Mouse (Mus musculus): ENCODE measurements around the gene Mul1.
A peak's percentile ranks its signal among the peaks of the same experiment; 100 is the strongest.

The Mul1 gene

DNA sequence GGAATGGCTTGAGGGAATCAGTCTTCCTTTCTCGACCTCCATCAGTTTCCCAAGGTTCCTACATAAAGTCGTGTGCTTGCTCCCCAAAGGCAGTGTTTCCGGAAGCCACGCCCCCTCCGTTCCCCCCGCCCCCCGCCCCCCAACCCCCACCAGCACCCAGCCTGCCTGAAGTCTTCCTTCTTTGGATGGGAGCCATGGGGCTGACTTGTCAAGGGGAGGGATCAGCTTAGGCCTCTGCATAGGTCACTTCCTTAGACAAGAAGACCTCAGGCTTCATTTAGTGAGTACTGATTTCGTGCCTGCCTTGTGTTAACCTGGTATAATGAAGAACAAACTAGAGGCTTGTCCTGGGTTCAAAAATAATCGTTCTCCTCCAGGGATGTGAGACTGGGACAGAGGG lies 26.4 kb downstream of the Mul1 start:
- no peak for DNase-seq (ENCODE audit: low spot score)

DNA sequence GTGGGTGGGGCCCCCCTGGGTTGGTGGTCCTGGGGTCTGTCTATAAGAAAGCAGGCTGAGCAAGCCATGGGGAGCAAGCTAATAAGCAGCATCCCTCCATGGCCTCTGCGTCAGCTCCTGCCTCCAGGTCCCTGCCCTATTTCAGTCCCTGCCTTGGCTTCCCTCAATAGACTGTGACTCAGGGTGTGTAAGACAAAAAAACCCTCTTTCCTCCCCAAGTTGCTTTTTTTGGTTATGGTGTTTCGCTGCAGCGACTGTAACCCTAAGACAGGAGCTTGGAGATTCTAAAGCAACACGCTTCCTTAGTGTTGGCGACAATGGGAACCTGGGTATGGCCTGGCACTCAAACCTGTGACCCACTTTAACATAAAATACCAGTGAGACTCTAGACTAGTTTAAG lies 27.0 kb downstream of the Mul1 start:
- no peak for DNase-seq (ENCODE audit: low spot score)

DNA sequence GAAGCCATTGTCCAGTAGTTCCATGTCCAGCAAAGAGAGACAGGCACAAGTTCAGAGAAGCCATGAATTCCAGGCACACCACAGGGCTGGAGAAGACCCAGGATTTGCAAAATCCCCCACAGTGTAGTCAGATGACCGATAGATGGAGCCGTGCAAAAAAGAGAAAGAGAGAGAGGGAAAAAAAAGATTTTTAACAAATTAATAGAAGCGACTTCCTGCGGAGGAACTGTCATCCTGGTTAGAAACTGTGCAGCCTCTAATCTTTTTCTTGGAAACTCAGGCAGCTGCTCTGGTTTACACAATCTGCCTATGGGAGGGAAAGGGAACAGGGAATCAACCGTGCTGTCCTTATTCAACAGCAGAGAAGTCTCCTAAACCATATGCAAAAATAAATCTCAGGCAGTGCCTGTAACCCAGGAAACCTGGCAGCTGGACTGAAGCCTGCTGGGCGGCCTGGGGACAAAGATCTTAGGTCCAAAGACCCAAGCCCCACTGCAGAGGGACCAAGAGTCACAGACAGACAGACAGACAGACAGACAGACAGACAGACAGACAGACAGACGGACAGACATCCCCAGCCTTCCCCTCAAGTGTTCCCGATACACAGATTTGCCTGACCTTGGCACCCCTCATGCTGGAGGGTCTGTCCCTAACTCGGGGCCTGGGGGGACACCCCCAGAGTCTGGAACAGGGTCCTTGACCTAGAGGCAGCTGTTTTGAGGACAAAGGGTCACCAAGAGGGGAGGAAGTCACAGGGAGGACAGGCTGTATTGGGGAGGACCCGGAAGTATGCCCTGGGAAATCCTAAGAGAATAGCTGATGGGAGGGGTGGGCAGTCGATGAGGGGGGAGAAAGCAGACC lies 28.7 kb downstream of the Mul1 start:
- peak; percentile 67 for DNase-seq (ENCODE audit: low spot score)

DNA sequence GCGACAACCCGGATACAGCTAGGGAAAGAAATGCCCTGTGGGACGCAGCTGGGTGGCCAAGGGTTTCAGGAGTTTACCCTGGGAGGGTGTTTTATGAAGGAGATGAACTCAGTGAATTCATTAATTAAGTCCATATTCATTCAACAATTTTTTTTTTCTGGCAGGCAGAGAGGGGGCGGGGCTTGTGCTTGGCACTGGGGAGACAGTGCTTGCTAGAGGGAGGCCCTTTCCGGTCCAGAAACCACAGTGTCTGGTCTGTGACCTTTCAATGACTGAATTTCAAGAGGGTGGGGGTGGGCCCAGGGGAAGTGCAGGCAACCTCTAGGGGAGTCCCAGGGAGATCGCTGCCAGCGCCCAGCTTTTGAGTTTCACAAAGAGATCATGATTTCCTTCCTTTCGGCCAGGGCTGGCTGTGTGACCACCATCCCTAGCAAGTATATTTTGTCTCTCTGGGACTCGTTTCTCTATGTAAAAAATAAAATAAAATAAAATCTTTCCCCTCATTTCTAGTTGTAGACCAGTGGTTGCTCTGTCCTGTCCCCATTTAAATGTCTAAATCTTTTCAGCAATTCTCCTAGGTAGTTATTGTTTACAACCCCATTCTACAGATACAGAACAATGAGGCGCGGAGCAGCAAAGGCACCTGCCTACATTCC lies 29.5 kb downstream of the Mul1 start:
- peak; percentile 73 for DNase-seq (ENCODE audit: low spot score)

DNA sequence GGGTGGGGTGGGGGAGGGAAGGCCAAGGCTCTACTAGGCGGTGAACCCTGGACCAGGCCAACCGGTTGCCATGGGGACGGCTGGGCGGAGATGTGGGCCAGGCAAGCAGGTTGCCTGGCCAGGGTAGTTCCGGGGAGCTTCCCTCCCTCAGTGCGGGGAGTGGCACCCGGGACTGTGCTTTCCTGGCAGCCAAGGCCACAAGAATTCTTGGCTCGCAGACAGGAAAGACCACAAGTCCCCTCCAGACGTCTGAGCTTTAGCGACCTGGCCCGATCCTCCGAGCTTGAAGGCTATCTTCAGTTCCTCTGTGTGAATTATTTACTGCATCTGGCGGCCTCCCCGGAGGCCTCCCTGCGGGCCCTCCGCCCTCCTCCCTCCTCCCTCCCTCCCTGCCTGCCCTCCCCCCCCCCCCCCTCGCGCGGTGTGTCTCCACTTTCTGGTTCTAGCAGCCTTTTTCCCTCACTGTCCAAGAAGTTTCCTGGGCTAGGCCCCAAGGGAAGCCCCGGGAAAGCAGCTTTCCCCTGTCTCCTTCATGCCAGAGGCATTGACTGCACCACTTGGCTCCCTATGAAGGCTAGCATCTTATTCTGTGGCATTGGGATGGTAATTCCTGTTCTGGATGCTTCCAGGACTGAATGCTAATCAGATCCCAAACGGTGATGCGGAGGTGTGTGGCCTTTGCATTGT lies 30.3 kb downstream of the Mul1 start:
- DNase-seq (ENCODE audit: low spot score), result peak; percentile 75

DNA sequence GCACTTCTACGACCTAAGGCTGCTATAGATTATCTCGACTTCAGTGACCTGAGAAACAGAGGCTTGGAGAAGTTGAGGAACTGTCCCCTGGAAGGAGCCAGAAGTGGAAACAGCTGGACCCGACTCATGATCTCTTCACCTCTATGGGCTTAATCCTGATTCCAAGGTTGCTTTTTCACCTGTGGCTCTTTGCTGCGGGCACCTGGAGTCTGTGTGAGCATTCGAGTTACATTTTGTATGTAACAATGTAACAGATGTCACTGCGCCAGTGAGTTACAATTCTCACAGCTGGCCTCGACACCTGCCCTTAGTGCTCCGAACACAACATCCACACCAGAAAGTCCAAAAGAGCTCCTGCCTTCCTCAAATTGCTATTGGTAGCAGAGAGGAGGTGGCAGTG lies 31.0 kb downstream of the Mul1 start:
- DNase-seq (ENCODE audit: low spot score), result no peak

DNA sequence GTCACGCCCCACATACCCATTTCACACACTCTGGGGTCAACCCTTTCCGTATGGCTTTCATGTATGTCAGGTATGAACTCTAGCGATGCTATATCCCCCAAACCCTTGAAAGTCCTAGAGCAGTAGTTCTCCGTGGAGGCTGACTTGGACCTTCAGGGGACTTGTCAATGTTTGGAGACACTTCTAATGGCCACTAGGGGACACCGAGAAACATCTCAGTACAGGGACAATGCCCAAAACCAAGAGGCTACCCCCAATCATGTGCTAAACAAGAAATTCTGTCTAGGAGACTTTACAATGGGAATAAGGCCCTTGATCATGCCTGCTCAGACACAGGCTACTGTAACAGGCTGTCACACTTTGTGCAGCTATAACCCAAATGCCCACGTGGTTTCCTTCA lies 32.2 kb downstream of the Mul1 start:
- no peak for DNase-seq (ENCODE audit: low spot score)

DNA sequence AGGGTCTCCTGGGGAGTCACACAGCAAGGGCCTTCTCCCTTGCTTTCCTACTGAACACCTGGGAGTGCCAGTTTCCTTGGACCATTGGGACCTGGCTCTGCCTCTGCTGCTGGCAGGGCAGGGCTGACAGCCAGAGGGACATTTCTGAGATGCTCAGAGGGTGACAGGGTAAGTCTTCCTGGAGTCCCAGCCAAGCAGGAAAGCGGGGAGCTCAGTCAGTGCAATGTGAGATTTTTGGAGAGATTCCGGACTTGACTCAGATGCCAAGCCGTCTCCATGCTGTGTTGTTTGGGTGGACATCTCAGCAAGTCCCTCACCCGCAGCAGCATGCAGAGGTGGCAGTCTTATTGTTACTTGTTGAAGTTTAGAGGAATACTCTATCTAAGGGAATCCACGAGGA lies 33.0 kb downstream of the Mul1 start:
- DNase-seq (ENCODE audit: low spot score), result no peak

DNA sequence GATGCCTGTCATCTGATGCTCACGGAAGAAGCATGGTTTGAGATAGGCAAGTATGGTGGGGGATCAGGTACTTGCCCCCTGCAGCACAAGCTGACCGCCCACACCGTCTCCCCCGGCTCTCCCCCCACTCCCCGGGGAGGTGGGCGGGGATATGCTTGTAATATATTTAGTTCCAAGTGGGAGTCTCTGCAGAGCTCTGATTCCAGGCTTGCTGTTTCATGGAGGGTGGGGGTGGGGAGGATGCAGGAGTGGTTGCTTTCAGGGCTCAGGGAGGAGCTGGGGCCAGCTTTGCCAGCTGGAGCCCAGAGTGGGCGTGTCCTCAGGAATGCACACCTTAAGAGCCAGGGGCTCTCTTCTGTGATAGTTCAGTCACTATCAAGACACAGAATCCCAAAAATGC lies 34.6 kb downstream of the Mul1 start:
- no peak for DNase-seq (ENCODE audit: low spot score)

DNA sequence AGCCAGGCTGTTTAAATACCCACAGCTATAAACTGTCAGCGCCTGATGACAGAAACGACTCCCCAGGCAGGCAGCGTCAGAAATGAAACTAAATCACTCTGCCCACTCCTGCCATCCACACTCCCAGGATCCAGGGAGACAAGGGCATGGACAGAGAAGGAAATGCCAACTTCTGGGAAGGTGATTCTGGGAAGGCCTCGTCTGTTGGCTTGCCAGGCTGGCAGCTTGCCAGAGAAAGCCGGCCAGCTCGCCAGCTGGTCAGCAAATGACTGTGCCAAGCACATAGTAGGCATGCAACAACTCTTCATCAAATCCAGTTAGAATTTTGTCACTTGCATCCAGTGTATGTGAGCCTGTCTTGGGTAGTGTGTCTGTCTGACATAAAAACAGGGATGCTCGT lies 36.8 kb downstream of the Mul1 start:
- no peak for DNase-seq (ENCODE audit: low spot score)

DNA sequence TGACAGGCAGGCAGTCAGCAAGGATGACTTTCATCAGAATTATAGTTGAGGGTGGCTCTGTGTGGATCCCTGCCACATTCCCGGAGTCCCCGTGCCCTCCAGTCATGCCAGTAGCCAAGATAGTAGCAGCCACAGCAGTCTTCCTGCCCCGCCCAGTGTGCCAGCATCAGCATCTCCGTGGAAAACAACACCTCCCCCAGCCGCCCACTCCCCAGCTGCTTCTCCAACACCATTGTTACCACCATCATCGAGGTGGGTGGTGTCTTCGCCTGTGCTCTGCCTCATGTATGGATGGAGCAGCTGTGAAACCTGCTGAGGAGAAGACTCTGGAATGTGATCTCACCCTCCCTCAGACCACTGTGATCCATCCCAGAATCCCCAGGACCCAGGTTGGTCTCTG lies 45.1 kb downstream of the Mul1 start:
- DNase-seq (ENCODE audit: low spot score), result no peak

DNA sequence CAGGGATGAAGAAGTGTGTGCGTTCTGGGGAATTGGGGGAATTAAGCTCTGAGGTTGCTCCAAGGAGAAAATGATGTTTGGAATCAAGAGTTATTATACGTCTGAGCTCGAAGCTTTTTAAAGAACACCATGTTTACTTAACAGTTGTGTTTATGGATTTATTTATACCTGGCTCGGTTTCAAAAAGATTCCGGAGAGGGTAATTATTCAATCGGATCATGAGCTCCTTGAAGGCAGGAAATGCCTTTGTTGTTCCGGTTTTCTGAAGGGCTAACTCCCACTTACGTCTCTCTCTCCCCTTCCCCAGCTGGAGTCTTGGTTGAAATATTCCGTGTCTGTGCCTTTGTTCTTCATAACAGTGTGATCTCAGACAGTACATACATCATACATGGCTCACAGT lies 46.5 kb downstream of the Mul1 start:
- no peak for DNase-seq (ENCODE audit: low spot score)

DNA sequence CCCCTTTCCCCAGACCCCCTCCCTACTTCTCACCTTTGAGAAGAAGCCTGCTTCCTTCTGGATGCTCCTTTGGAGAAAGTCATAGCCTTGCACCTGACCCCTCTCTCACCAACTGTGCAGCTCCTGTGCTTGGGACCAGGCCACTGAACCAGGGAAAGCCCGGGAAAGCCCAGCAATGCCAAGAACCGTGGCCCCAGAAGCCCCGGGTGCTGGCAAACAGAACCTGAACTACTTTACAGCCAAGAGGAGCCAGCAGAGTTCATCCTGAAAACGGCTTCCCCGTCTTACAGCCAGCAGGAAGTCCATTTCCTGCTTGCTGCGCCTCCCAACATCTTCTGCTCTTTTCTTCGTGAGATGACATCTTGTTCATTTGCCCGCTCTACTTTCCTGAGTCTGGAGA lies 48.2 kb downstream of the Mul1 start:
- no peak for DNase-seq (ENCODE audit: low spot score)

DNA sequence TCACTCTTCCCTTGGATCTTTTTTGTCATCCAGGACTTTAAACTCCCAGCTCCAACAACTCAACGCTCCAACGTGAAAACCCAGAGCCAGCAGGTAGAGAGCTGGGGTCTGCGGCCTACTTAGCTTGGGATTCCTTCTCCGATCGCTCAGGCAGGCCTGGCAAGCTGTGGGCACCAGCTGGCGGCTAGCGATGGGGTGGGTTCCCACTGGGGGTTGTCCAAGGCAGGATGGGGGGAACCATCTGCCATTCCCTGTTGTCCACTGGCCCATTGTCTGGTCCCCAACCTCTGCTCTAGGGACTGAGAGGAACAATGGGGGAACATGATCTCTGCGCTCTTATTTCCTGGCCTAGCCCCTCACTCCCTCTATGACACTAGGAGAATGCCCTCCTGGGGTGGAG lies 53.8 kb downstream of the Mul1 start:
- DNase-seq (ENCODE audit: low spot score), result peak; percentile 42

DNA sequence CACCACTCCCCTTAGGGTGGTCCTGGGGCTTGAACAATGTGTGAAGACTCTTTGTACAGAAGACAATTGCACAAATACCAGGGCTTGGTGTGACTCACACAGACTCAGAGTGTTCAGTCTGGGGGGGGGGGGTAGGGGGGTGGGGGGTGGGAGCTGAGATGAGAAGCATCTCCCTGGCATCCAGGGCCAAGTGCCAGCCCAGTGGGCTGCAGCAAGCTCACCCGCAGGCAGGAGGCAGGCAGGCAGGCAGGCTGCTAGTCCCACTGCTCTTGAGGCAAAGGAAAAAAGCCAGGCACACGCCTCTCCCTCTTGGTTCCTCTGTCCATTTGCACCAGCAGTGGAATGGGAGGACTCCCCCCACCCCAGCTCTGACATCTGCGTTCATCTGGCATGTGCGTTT lies 56.6 kb downstream of the Mul1 start:
- no peak for DNase-seq (ENCODE audit: low spot score)

Measured in retina, embryonic 14.5 days (tissue).